Mouse (Mus musculus) thymus, postnatal 4 days (tissue): ENCODE results near the gene Pabpn1l.
"Not testable (repeated sequence)": the region's sequence is repeated elsewhere in the genome, so short reads cannot be mapped to it uniquely, and the experiment has no call there.

Source experiments
- DNase-seq: peaks from one replicate; pipeline ENCODE4 v3.0.0; 2021

Gene Pabpn1l

DNA sequence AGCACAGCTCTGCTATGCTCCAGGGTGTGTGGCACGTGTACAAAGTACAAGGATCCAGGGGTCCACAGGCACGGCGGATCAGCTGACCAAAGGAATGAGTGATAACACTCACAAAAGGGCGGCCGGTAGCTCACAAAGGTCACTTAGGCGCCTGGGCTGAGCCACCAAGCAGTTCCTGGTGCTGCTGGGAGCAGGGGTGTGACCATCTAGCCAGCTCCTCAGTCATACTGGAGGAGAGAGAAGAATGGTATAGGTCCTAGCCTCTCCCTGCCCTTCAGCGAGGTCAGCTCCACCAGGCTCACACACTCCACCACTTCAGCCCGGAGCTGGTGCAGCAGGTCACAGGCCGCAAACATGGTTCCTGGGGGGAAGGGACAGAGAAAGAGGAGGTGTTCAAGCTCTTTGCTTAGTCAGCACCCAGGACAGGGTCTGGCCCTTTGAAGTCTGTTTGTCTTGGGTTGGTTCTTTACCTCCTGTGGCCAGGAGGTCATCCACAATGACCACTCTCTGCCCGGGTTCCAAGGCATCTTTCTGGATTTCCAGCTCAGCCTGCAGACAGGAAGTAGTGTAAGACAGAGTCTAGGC is 47.8 kb downstream of the Pabpn1l start:
- no peak for DNase-seq

DNA sequence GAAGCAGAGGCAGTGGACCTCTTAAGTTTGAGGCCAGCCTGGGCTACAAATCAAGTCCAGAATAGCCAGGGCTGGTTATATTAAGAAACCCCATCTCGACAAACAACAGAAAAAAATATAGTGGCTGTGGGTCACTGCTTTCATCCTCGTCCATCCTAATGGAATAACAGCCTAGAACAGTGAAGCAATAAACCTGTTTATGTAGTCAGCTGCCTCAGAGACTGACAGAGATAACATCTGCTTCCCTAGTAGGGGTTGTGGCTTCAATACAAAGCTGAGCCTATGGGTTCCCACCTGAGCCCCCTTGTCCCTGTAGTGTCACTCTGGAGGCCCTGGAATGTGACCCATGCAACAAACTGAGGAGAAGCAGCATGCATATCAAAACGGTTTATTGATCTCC is 48.3 kb downstream of the Pabpn1l start:
- DNase-seq: no peak

- no peak for DNase-seq
These were observed 49.0 kb downstream of the Pabpn1l start for GRCm38 (mm10) chr8:122573577-122573976.

DNA sequence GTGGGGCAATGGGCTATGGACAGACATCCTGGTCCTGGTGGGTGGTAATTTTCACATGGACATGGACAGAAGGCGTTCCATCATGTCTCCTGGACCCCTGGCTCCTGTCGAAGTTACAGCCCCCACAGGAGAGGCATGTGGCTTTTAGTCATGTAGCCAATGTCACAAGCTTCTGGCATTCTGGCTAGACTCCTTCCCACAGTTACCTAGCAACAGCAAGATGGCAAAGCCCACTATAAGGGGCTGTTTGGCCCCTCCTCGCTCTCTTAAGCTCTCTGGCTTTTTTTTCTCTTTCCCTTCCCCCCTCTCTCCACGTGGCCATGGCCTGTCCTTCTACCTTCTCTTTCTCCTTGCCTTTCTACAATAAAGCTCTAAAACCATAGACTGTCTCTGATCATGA is 49.4 kb downstream of the Pabpn1l start:
- DNase-seq: not testable (repeated sequence)

DNA sequence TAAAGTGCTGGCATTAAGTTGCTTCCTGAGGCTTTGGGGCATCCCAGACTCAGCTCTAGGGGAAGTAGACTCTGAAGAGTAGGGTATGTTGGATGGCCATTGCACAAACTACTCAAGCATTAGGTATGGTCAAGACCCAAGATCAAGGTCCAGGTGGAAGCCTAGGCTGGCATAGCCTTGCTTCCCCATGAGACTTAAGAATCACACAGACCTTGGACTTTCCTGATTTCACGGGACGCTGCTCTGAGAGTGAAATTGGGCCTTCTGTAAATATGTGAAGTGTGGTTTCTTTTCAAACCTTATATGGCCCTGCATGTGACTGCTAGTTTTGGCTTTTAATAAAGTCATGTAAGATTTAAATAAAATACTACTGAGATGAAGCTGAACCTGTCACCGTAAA is 49.8 kb downstream of the Pabpn1l start:
- DNase-seq: no peak

DNA sequence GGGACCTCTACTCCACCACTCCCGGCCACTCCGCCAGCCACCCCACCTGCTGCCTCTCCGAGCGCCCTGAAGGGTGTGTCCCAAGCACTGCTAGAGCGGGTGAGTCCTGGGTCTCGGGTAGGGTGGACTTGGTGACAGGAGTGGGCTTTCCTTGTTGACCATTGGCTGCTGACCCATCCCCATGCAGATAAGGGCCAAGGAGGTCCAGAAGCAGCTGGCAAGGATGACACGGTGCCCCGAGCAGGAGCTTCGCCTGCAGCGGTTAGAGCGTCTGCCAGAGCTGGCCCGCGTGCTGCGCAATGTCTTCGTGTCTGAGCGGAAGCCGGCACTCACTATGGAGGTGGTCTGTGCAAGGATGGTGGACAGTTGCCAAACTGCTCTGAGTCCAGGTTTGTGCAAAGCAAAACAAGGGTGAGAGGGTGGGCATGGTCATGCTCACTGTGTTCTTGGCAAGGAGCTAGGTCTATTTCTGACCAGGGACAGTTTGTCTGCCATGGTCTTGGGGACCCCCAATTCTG is 50.7 kb downstream of the Pabpn1l start:
- DNase-seq: no peak

DNA sequence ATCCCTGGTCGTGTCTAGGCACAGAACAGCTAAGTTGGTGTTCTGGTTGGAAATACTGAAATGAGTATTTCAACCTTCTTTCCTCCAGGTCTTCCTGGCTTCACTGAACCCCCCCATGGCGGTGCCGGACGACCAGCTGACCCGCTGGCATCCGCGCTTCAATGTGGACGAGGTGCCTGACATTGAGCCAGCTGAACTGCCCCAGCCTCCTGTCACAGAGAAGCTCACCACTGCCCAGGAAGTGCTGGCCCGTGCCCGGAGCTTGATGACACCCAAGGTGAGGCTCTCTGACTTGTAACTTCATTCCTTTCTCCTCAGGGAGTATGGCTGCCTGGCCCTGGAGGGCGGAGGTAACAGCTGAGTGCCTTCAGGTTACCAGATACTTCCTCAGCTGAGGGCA is 51.4 kb downstream of the Pabpn1l start:
- no peak for DNase-seq

- DNase-seq: no peak
These were observed 52.5 kb downstream of the Pabpn1l start for GRCm38 (mm10) chr8:122569996-122570395.
